Mouse (Mus musculus) Patski (cell line): ENCODE results near the gene E2f4. TPM values are rescaled to one million over a fixed set of nuclear protein-coding genes. Genes with fewer than 3 reads are reported as not detected.
A peak's percentile ranks its signal among the peaks of the same experiment; 100 is the strongest.

ENCODE experiments used
- ATAC-seq: fragments of 100-300 bp; one replicate; pipeline ENCODE4 v1.8.0; 2021
- CTCF ChIA-PET: fragments of 350-600 bp; sonication (Branson Sonifier 250); formaldehyde crosslinking; loops from one replicate; lab custom pipeline; 2022; ENCODE audit warnings: inconsistent platforms; lab: Charles Lee
- POLR2A ChIA-PET: fragments of 350-600 bp; sonication (Branson Sonifier 250); formaldehyde crosslinking; loops from one replicate; lab custom pipeline; 2022; ENCODE audit warnings: antibody characterized with exemption, inconsistent platforms; lab: Charles Lee
- DNase-seq: peaks from one replicate; pipeline ENCODE4 v3.0.0-alpha.2; 2011; ENCODE audit warnings: low read depth, low spot score
- H3K27me3 ChIP-seq: fragments of 371-371 bp; one replicate; pipeline ENCODE4 v1.5.1; 2021
- CTCF ChIP-seq: fragments of 100-300 bp; IDR thresholded peaks from one replicate; pipeline ENCODE4 v1.5.1; 2021
- in situ Hi-C: fragments of 300-500 bp; cut with MboI; formaldehyde crosslinking; loops from 3 replicates; pipeline ENCODE4 v1.11.1; 2018; ENCODE audit warnings: low pct_unique_long_range_greater_than_20kb, mixed read lengths
- polyA plus RNA-seq: library from polyadenylated mRNA; unstranded; gene quantifications from one replicate; pipeline ENCODE4 v1.2.3, GENCODE M21; 2021

The E2f4 gene
- polyA plus RNA-seq, 1 experiment from 2014 or later: 72.6 TPM

- H3K27me3 ChIP-seq: no peaks in the 10 kb centered on the region
- no peak for DNase-seq
- CTCF ChIA-PET: no interaction called here
- no peak for TF ChIP-seq CTCF
- POLR2A ChIA-PET: interaction anchor here (0.6 to 9.0 kb wide), 3 partner anchors 18 to 98 kb away, joined by 3 to 52 read pairs (median 3); partner anchors contain the start of genes E2f4, Lrrc29 and Tmem208
- in situ Hi-C loops: no loop called here
- ATAC-seq: peak; percentile 24
Measured at GRCm38 (mm10) chr8:105346611-105347427, 49.4 kb downstream of the E2f4 start.

GRCm38 (mm10) chr8:105347428-105348221, 50.2 kb downstream of the E2f4 start, which contains the start of gene Fhod1:
Gene Fhod1, minus strand, starts transcription at chr8:105347953.
- ATAC-seq (peak; percentile 71), DNase-seq (peak; percentile 79)
- no peak for TF ChIP-seq CTCF
- ChIA-PET POLR2A (interaction anchor here (0.6 to 1.9 kb wide), 2 partner anchors 19 to 20 kb away, joined by 5 to 7 read pairs; no protein-coding TSS in a partner anchor), CTCF (interaction anchor here (1.0 to 1.3 kb wide), 4 partner anchors 9 to 50 kb away, joined by 3 to 4 read pairs (median 4); partner anchors contain the start of genes Lrrc29 and Tmem208)
- H3K27me3 ChIP-seq: no peaks in the 10 kb centered on the region
- in situ Hi-C loops: no loop called here

GRCm38 (mm10) chr8:105348450-105349095, 51.1 kb downstream of the E2f4 start, which contains the start of gene Slc9a5:
Gene Slc9a5, plus strand, starts transcription at chr8:105348843.
- TF ChIP-seq CTCF: no peak
- in situ Hi-C loops: no loop called here
- CTCF ChIA-PET: interaction anchor here (1.0 to 1.3 kb wide), 4 partner anchors 10 to 49 kb away, joined by 3 to 4 read pairs (median 4); partner anchors contain the start of genes Lrrc29 and Tmem208
- no peak for DNase-seq
- H3K27me3 ChIP-seq: no peaks in the 10 kb centered on the region
- POLR2A ChIA-PET: interaction anchor here (0.7 to 1.9 kb wide), 3 partner anchors 11 to 49 kb away, joined by 3 to 7 read pairs (median 4); no protein-coding TSS in a partner anchor
- ATAC-seq: no peak

GRCm38 (mm10) chr8:105349096-105349771, 51.8 kb downstream of the E2f4 start:
- DNase-seq (no peak), ATAC-seq (no peak)
- ChIA-PET CTCF (interaction anchor here (1.1 to 1.7 kb wide), 5 partner anchors 11 to 190 kb away, joined by 3 to 9 read pairs (median 4); partner anchors contain the start of genes Lrrc29 and Tmem208), POLR2A (interaction anchor here (0.7 to 1.9 kb wide), 4 partner anchors 11 to 48 kb away, joined by 3 to 7 read pairs (median 4); no protein-coding TSS in a partner anchor)
- in situ Hi-C loops: no loop called here
- TF ChIP-seq CTCF: no peak
- no peaks in the 10 kb centered on the region for H3K27me3 ChIP-seq

GRCm38 (mm10) chr8:105350186-105350585, 52.7 kb downstream of the E2f4 start:
- no peaks in the 10 kb centered on the region for H3K27me3 ChIP-seq
- POLR2A ChIA-PET: interaction anchor here (0.6 to 1.0 kb wide), 4 partner anchors 12 to 193 kb away, joined by 3 to 4 read pairs (median 4); no protein-coding TSS in a partner anchor
- no peak for TF ChIP-seq CTCF
- in situ Hi-C loops: no loop called here
- no peak for DNase-seq
- ATAC-seq: no peak
- CTCF ChIA-PET: interaction anchor here (1.1 to 1.7 kb wide), 3 partner anchors 10 to 189 kb away, joined by 3 to 9 read pairs (median 4); no protein-coding TSS in a partner anchor

- ChIA-PET CTCF (interaction anchor here (1.3 kb wide), 1 partner anchor 31 kb away, joined by 3 read pairs; no protein-coding TSS in a partner anchor), POLR2A (no interaction called here)
- in situ Hi-C loops: no loop called here
- no peaks in the 10 kb centered on the region for H3K27me3 ChIP-seq
- no peak for DNase-seq
- TF ChIP-seq CTCF: no peak
- ATAC-seq: no peak
Measured at GRCm38 (mm10) chr8:105353583-105354135, 56.2 kb downstream of the E2f4 start.

- ATAC-seq: no peak
- ChIA-PET POLR2A (no interaction called here), CTCF (interaction anchor here (1.3 kb wide), 2 partner anchors 19 to 30 kb away, joined by 3 read pairs; partner anchors contain the start of gene Plekhg4)
- no peak for DNase-seq
- no peaks in the 10 kb centered on the region for H3K27me3 ChIP-seq
- no peak for TF ChIP-seq CTCF
- in situ Hi-C loops: no loop called here
Measured at GRCm38 (mm10) chr8:105354549-105354948, 57.1 kb downstream of the E2f4 start.

Other genes starting within 250 kb of the E2f4 start
- not detected for gene Ces3a, start 249.1 kb upstream of the E2f4 start, polyA plus RNA-seq
- gene Ces3b, start 213.9 kb upstream of the E2f4 start, polyA plus RNA-seq: not detected
- not detected for gene Ces4a, start 165.9 kb upstream of the E2f4 start, polyA plus RNA-seq
- 64.4 TPM for gene Cbfb, start 127.0 kb upstream of the E2f4 start, polyA plus RNA-seq
- gene D230025D16Rik, start 72.5 kb upstream of the E2f4 start, polyA plus RNA-seq: 23.1 TPM
- 2.1 TPM for gene B3gnt9, start 42.5 kb upstream of the E2f4 start, polyA plus RNA-seq
- 22.9 TPM for gene Tradd, start 33.1 kb upstream of the E2f4 start, polyA plus RNA-seq
- 12.6 TPM for gene Fbxl8, start 33.0 kb upstream of the E2f4 start, polyA plus RNA-seq
- gene Hsf4, start 27.9 kb upstream of the E2f4 start, polyA plus RNA-seq: 0.12 TPM
- 1.7 TPM for gene Nol3, start 21.5 kb upstream of the E2f4 start, polyA plus RNA-seq
- gene 4931428F04Rik, start 7.8 kb upstream of the E2f4 start, polyA plus RNA-seq: 10.7 TPM
- gene Exoc3l, start 1.6 kb upstream of the E2f4 start, polyA plus RNA-seq: 2.4 TPM
- 7.2 TPM for gene Elmo3, start 7.9 kb downstream of the E2f4 start, polyA plus RNA-seq
- gene Lrrc29, start 28.6 kb downstream of the E2f4 start, polyA plus RNA-seq: 0.83 TPM
- gene Tmem208, start 28.7 kb downstream of the E2f4 start, polyA plus RNA-seq: 64.8 TPM
- 41.7 TPM for gene Fhod1, start 50.3 kb downstream of the E2f4 start, polyA plus RNA-seq
- gene Slc9a5, start 51.2 kb downstream of the E2f4 start, polyA plus RNA-seq: 11.0 TPM
- gene Plekhg4, start 75.6 kb downstream of the E2f4 start, polyA plus RNA-seq: 0.77 TPM
- gene Kctd19, start 115.8 kb downstream of the E2f4 start, polyA plus RNA-seq: not detected
- gene Lrrc36, start 115.9 kb downstream of the E2f4 start, polyA plus RNA-seq: not detected
- gene Tppp3, start 173.9 kb downstream of the E2f4 start, polyA plus RNA-seq: 2.7 TPM
- 68.3 TPM for gene Zdhhc1, start 199.2 kb downstream of the E2f4 start, polyA plus RNA-seq
- 8.2 TPM for gene Hsd11b2, start 221.1 kb downstream of the E2f4 start, polyA plus RNA-seq